Mouse (Mus musculus): Measurements from ENCODE around the gene Uhrf2. TPM values are rescaled to one million over a fixed set of nuclear protein-coding genes. Genes with fewer than 3 reads are reported as not detected.

The Uhrf2 gene
- polyA plus RNA-seq, 1 experiment from 2014 or later: 90.4 TPM

GRCm38 (mm10) chr19:30035361-30035760 lies 5.0 kb downstream of the Uhrf2 start:
- H3K4me1 ChIP-seq (replicated peaks; ENCODE audit: control insufficient read depth, insufficient read depth, low read length): peaks cover 3% of the 10 kb centered on the region
- ATAC-seq (ENCODE audit: low FRiP score) (no peak), DNase-seq (ENCODE audit: low spot score) (no peak)
- 84% methylated on average over 3 of the region's 3 CpGs for WGBS
- H3K9ac ChIP-seq (ENCODE audit: low read depth, low read length): no peak overlapping the region
- no peaks in the 10 kb centered on the region for H3K9me3 ChIP-seq (ENCODE audit: control insufficient read depth, low read length)
- H3K4me3 ChIP-seq (ENCODE audit: low read depth, low read length): no peak overlapping the region
- H3K36me3 ChIP-seq (ENCODE audit: control insufficient read depth, insufficient read depth, low read length): no peaks in the 10 kb centered on the region
- no peaks in the 10 kb centered on the region for H3K27me3 ChIP-seq (ENCODE audit: control insufficient read depth, insufficient read depth, low read length)
- no peak overlapping the region for H3K4me2 ChIP-seq (replicated peaks; ENCODE audit: low read depth, low read length)
- no peak overlapping the region for H3K27ac ChIP-seq (ENCODE audit: low read depth, low read length)

- Histone ChIP-seq H3K9me3 (ENCODE audit: control insufficient read depth, low read length) (no peaks in the 10 kb centered on the region), H3K4me3 (ENCODE audit: low read depth, low read length) (no peak overlapping the region), H3K27me3 (ENCODE audit: control insufficient read depth, insufficient read depth, low read length) (no peaks in the 10 kb centered on the region), H3K36me3 (ENCODE audit: control insufficient read depth, insufficient read depth, low read length) (0 out of 2 replicates have a peak, but pooled peaks cover 4% of the 10 kb centered on the region), H3K27ac (ENCODE audit: low read depth, low read length) (no peak overlapping the region), H3K4me1 (replicated peaks; ENCODE audit: control insufficient read depth, insufficient read depth, low read length) (no peaks in the 10 kb centered on the region), H3K4me2 (replicated peaks; ENCODE audit: low read depth, low read length) (no peak overlapping the region), H3K9ac (ENCODE audit: low read depth, low read length) (no peak overlapping the region)
- no peak for ATAC-seq (ENCODE audit: low FRiP score)
- DNase-seq (ENCODE audit: low spot score): no peak
- WGBS: 97% methylated on average over 2 of the region's 2 CpGs
Measured at GRCm38 (mm10) chr19:30043691-30044090, 13.4 kb downstream of the Uhrf2 start.

- 100% methylated on average over 1 of the region's 1 CpGs for WGBS
- no peaks in the 10 kb centered on the region for H3K27me3 ChIP-seq (ENCODE audit: control insufficient read depth, insufficient read depth, low read length)
- no peaks in the 10 kb centered on the region for H3K4me1 ChIP-seq (replicated peaks; ENCODE audit: control insufficient read depth, insufficient read depth, low read length)
- no peak overlapping the region for H3K9ac ChIP-seq (ENCODE audit: low read depth, low read length)
- 0 out of 2 replicates have a peak, but pooled peaks cover 4% of the 10 kb centered on the region for H3K36me3 ChIP-seq (ENCODE audit: control insufficient read depth, insufficient read depth, low read length)
- H3K27ac ChIP-seq (ENCODE audit: low read depth, low read length): no peak overlapping the region
- DNase-seq (ENCODE audit: low spot score) (no peak), ATAC-seq (ENCODE audit: low FRiP score) (no peak)
- no peak overlapping the region for H3K4me2 ChIP-seq (replicated peaks; ENCODE audit: low read depth, low read length)
- no peak overlapping the region for H3K4me3 ChIP-seq (ENCODE audit: low read depth, low read length)
- no peaks in the 10 kb centered on the region for H3K9me3 ChIP-seq (ENCODE audit: control insufficient read depth, low read length)
Measured at GRCm38 (mm10) chr19:30044630-30045029, 14.3 kb downstream of the Uhrf2 start.

- Histone ChIP-seq H3K4me2 (replicated peaks; ENCODE audit: low read depth, low read length) (no peak overlapping the region), H3K4me1 (replicated peaks; ENCODE audit: control insufficient read depth, insufficient read depth, low read length) (no peaks in the 10 kb centered on the region), H3K27me3 (ENCODE audit: control insufficient read depth, insufficient read depth, low read length) (no peaks in the 10 kb centered on the region), H3K9ac (ENCODE audit: low read depth, low read length) (no peak overlapping the region), H3K9me3 (ENCODE audit: control insufficient read depth, low read length) (no peaks in the 10 kb centered on the region), H3K27ac (ENCODE audit: low read depth, low read length) (no peak overlapping the region), H3K36me3 (ENCODE audit: control insufficient read depth, insufficient read depth, low read length) (0 out of 2 replicates have a peak, but pooled peaks cover 4% of the 10 kb centered on the region), H3K4me3 (ENCODE audit: low read depth, low read length) (no peak overlapping the region)
- DNase-seq (ENCODE audit: low spot score) (peak; percentile 25), ATAC-seq (ENCODE audit: low FRiP score) (no peak)
- 65% methylated on average over 1 of the region's 1 CpGs for WGBS
Measured at GRCm38 (mm10) chr19:30045857-30046256, 15.5 kb downstream of the Uhrf2 start.

DNA sequence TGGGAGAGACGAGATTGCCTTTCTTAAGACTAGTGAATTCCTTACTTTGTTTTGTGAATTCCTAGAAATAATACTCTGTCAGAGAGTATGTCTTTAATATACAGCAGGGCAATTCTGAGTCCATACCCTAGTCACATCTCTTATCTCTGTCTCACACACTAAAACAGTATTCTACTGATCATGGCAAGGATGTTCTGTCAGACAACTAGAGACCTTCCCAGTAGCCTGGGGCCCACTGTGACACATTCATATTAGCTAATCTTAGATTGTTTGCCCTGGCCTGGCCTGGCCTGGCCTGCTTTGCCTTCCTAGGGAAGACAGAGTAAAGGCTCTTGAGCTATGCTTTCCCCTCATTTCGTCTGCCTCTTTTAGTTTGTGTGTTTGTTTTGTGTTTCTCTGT lies 20.3 kb downstream of the Uhrf2 start:
- WGBS: 94% methylated on average over 2 of the region's 2 CpGs
- H3K9me3 ChIP-seq (ENCODE audit: control insufficient read depth, low read length): no peaks in the 10 kb centered on the region
- DNase-seq (ENCODE audit: low spot score): no peak

DNA sequence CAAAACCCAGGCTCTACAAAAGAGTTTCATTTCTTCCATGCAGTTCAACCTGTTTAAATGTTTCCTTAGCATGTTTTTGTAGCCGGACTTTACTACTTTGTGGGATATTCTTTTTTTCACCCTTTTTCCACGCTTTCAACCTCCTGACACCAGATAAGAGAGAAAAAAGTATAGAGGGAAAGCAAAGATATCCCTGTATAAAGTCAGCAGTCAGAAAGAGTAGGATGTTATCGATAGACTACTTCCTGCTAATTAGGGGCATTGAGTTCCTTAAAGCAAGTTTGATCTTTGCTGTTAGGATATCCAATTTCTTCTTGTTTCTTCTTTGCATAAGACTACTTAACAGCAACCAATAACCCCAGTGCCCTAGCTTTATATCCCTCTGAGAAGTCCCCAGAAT lies 21.2 kb downstream of the Uhrf2 start:
- no peak overlapping the region for H3K4me3 ChIP-seq (ENCODE audit: low read depth, low read length)
- no peaks in the 10 kb centered on the region for H3K4me1 ChIP-seq (replicated peaks; ENCODE audit: control insufficient read depth, insufficient read depth, low read length)
- H3K27me3 ChIP-seq (ENCODE audit: control insufficient read depth, insufficient read depth, low read length): no peaks in the 10 kb centered on the region
- WGBS: 92% methylated on average over 3 of the region's 3 CpGs
- H3K4me2 ChIP-seq (replicated peaks; ENCODE audit: low read depth, low read length): no peak overlapping the region
- DNase-seq (ENCODE audit: low spot score) (no peak), ATAC-seq (ENCODE audit: low FRiP score) (no peak)
- H3K27ac ChIP-seq (ENCODE audit: low read depth, low read length): no peak overlapping the region
- no peak overlapping the region for H3K9ac ChIP-seq (ENCODE audit: low read depth, low read length)
- no peaks in the 10 kb centered on the region for H3K36me3 ChIP-seq (ENCODE audit: control insufficient read depth, insufficient read depth, low read length)
- H3K9me3 ChIP-seq (ENCODE audit: control insufficient read depth, low read length): no peaks in the 10 kb centered on the region

More for the DNA sequence above, 20.3 kb downstream of the Uhrf2 start:
- no peaks in the 10 kb centered on the region for H3K4me1 ChIP-seq (replicated peaks; ENCODE audit: control insufficient read depth, insufficient read depth, low read length)
- no peak overlapping the region for H3K9ac ChIP-seq (ENCODE audit: low read depth, low read length)
- H3K27me3 ChIP-seq (ENCODE audit: control insufficient read depth, insufficient read depth, low read length): no peaks in the 10 kb centered on the region
- no peak overlapping the region for H3K4me2 ChIP-seq (replicated peaks; ENCODE audit: low read depth, low read length)
- no peak for ATAC-seq (ENCODE audit: low FRiP score)
- H3K27ac ChIP-seq (ENCODE audit: low read depth, low read length): no peak overlapping the region
- no peak overlapping the region for H3K4me3 ChIP-seq (ENCODE audit: low read depth, low read length)
- no peaks in the 10 kb centered on the region for H3K36me3 ChIP-seq (ENCODE audit: control insufficient read depth, insufficient read depth, low read length)

DNA sequence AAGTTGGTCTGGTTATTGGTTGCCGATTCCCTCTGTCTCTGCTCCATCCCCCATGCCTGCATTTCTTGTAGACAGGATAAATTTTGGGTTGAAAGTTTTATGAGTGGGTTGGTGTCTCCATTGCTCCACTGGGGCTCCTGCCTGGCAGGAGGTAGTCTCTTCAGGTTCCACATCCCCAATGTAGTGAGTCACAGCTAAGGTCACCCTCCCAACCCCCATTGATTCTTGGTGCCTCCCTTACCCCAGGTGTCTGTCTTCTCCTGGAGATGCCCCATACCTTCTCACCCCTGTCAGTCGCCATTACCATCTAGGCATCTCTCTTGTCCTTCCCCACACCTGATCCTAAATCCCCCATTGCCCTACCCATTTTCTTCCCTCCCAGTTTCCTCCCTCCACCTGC lies 23.9 kb downstream of the Uhrf2 start:
- Histone ChIP-seq H3K27me3 (ENCODE audit: control insufficient read depth, insufficient read depth, low read length) (no peaks in the 10 kb centered on the region), H3K4me3 (ENCODE audit: low read depth, low read length) (no peak overlapping the region), H3K36me3 (ENCODE audit: control insufficient read depth, insufficient read depth, low read length) (no peaks in the 10 kb centered on the region), H3K4me1 (replicated peaks; ENCODE audit: control insufficient read depth, insufficient read depth, low read length) (no peaks in the 10 kb centered on the region), H3K4me2 (replicated peaks; ENCODE audit: low read depth, low read length) (no peak overlapping the region), H3K27ac (ENCODE audit: low read depth, low read length) (no peak overlapping the region), H3K9ac (ENCODE audit: low read depth, low read length) (no peak overlapping the region), H3K9me3 (ENCODE audit: control insufficient read depth, low read length) (no peaks in the 10 kb centered on the region)
- WGBS: 95% methylated on average over 2 of the region's 2 CpGs
- ATAC-seq (ENCODE audit: low FRiP score): no peak
- no peak for DNase-seq (ENCODE audit: low spot score)

DNA sequence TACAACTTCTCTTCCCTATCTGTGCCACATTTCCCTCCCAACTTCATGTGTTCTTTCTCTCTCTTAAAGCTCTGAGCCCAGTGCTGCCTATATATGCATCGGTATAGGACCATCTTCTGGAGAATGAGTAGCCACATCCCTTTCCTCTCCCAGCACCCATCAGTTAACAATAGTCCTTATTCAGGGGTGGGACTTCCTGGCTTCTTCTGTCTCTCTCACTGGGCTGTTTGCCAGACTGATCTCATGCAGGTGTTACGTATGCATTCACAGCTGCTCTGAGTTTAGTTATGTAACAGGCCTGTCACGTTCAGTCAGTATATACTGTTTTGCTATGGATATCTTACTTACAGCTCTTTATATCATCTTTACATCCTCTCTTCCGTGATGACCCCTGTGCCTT lies 35.5 kb downstream of the Uhrf2 start:
- no peaks in the 10 kb centered on the region for H3K4me1 ChIP-seq (replicated peaks; ENCODE audit: control insufficient read depth, insufficient read depth, low read length)
- no peak overlapping the region for H3K4me2 ChIP-seq (replicated peaks; ENCODE audit: low read depth, low read length)
- no peaks in the 10 kb centered on the region for H3K27me3 ChIP-seq (ENCODE audit: control insufficient read depth, insufficient read depth, low read length)
- H3K36me3 ChIP-seq (ENCODE audit: control insufficient read depth, insufficient read depth, low read length): no peaks in the 10 kb centered on the region
- no peak overlapping the region for H3K4me3 ChIP-seq (ENCODE audit: low read depth, low read length)
- WGBS: 87% methylated on average over 4 of the region's 4 CpGs
- H3K9ac ChIP-seq (ENCODE audit: low read depth, low read length): no peak overlapping the region
- no peak for ATAC-seq (ENCODE audit: low FRiP score)
- H3K27ac ChIP-seq (ENCODE audit: low read depth, low read length): no peak overlapping the region
- no peaks in the 10 kb centered on the region for H3K9me3 ChIP-seq (ENCODE audit: control insufficient read depth, low read length)
- DNase-seq (ENCODE audit: low spot score): no peak

DNA sequence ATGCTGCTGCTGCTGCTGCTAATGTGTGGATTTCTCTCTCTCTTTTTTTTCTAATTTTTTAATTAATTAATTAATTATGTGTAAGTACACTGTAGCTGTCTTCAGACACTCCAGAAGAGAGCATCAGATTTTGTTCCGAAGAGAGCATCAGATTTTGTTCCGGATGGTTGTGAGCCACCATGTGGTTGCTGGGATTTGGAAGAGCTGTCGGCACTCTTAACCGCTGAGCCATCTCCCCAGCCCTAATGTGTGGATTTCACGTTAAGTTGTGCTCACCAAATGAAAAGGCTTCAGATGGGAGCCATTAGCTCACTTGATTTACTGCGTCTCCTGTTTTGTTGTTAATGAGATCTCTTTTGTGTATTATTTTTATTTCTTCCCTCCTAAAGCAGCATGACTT lies 59.9 kb downstream of the Uhrf2 start:
- H3K9me3 ChIP-seq (ENCODE audit: control insufficient read depth, low read length): no peaks in the 10 kb centered on the region
- no peak for ATAC-seq (ENCODE audit: low FRiP score)

More for the DNA sequence above, 59.9 kb downstream of the Uhrf2 start:
- Histone ChIP-seq H3K36me3 (ENCODE audit: control insufficient read depth, insufficient read depth, low read length) (peaks cover 9% of the 10 kb centered on the region), H3K4me1 (replicated peaks; ENCODE audit: control insufficient read depth, insufficient read depth, low read length) (no peaks in the 10 kb centered on the region), H3K4me3 (ENCODE audit: low read depth, low read length) (no peak overlapping the region), H3K9ac (ENCODE audit: low read depth, low read length) (no peak overlapping the region), H3K4me2 (replicated peaks; ENCODE audit: low read depth, low read length) (no peak overlapping the region), H3K27ac (ENCODE audit: low read depth, low read length) (no peak overlapping the region), H3K27me3 (ENCODE audit: control insufficient read depth, insufficient read depth, low read length) (no peaks in the 10 kb centered on the region)
- DNase-seq (ENCODE audit: low spot score): no peak
- 88% methylated on average over 6 of the region's 6 CpGs for WGBS

Measured in hindbrain, embryonic 11.5 days (tissue).